Mouse (Mus musculus) midbrain, postnatal 0 days (tissue): ENCODE results near the gene Bcl11a. TPM values are rescaled to one million over a fixed set of nuclear protein-coding genes. Genes with fewer than 3 reads are reported as not detected.

ENCODE experiments used
- ATAC-seq: fragments of 200-750 bp; cut with Nextera tagmentation; 2 replicates; pipeline ENCODE4 v1.8.0; 2017; ENCODE audit warnings: moderate number of reproducible peaks, mild to moderate bottlenecking, moderate TSS enrichment, moderate library complexity; ENCODE audit not compliant: low FRiP score
- DNase-seq: peaks from one replicate; pipeline ENCODE4 v3.0.0-alpha.2; 2015; ENCODE audit warnings: low spot score
- H3K27ac ChIP-seq: fragments of 300-500 bp; sonication (generic); 2 replicates; pipeline ENCODE4 v1.5.1; 2014; ENCODE audit warnings: low read depth, mild to moderate bottlenecking, low read length, mixed read lengths
- H3K27me3 ChIP-seq: fragments of 300-500 bp; sonication (generic); 2 replicates; pipeline ENCODE4 v1.6.1; 2014; ENCODE audit warnings: low read length, control low read depth, mixed read lengths; ENCODE audit not compliant: insufficient read depth
- H3K36me3 ChIP-seq: fragments of 300-500 bp; sonication (generic); 2 replicates; pipeline ENCODE4 v1.6.1; 2014; ENCODE audit warnings: low read length, control low read depth, mixed read lengths; ENCODE audit not compliant: insufficient read depth
- H3K4me1 ChIP-seq: fragments of 300-500 bp; sonication (generic); 2 replicates; pipeline ENCODE4 v1.6.1; 2014; ENCODE audit warnings: mild to moderate bottlenecking, control low read depth, antibody characterized with exemption, low read length, mixed read lengths; ENCODE audit not compliant: insufficient read depth
- H3K4me2 ChIP-seq: fragments of 300-500 bp; sonication (generic); 2 replicates; pipeline ENCODE4 v1.6.1; 2014; ENCODE audit warnings: low read depth, mild to moderate bottlenecking, low read length, mixed read lengths; ENCODE audit not compliant: poor library complexity, severe bottlenecking
- H3K4me3 ChIP-seq: fragments of 300-500 bp; sonication (generic); 2 replicates; pipeline ENCODE4 v1.5.1; 2014; ENCODE audit warnings: low read depth, mild to moderate bottlenecking, low read length, moderate library complexity
- H3K9ac ChIP-seq: fragments of 300-500 bp; sonication (generic); replicated peaks from 2 replicates; pipeline ENCODE4 v1.6.1; 2014; ENCODE audit warnings: mild to moderate bottlenecking, low read length, moderate library complexity, mixed read lengths; ENCODE audit not compliant: poor library complexity, severe bottlenecking
- H3K9me3 ChIP-seq: fragments of 300-500 bp; sonication (generic); 2 replicates; pipeline ENCODE4 v1.6.1; 2016; ENCODE audit warnings: low read length, control low read depth
- CTCF ChIP-seq: IDR thresholded peaks from 2 replicates; pipeline ENCODE4 v1.5.1; 2016; ENCODE audit warnings: antibody characterized with exemption, mild to moderate bottlenecking
- WGBS: fragments of 180-500 bp; shearing (Covaris S2); extraction: QIAGEN DNeasy Blood & Tissue Kit; methylation state at CpG from one replicate; pipeline ENCODE4 v1.1.7; 2014; 5-methylcytosine and 5-hydroxymethylcytosine counted together
- polyA plus RNA-seq: library from polyadenylated mRNA; unstranded; fragments of >200 nt; fragmentation: Nextera tagmentation; extraction: Ambion mirVana; gene quantifications from 2 replicates; pipeline ENCODE4 v1.2.1, GENCODE M21; 2015
- total RNA-seq: library from RNA; depleted of rRNA; stranded (reverse); fragments of >200 nt; gene quantifications from 2 replicates; pipeline ENCODE4 v1.2.3, GENCODE M21; 2014

The Bcl11a gene
- total and polyA plus RNA-seq, 2 experiments from 2014 or later: 44.6 to 80.9 TPM

DNA sequence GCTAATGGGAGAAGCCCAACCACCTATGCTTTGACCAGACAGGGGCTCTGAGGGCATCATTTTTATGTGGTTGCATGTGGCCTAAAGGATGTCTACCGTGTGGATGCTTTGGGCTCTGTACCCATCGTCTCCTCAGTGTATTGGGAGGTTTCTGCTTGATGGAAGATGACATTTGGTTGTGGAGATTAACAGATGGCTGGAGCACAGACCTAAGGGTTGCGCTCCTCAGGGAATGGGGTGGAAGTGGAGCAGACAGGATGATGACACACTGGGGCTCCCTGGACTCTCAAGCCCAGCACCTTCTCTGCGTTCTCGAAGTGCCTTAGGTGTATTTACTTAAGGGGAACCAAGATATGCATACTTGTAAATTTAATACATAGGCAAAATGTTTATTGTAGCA lies 56.1 kb downstream of the Bcl11a start:
- ATAC-seq: no peak
- no peaks in the 10 kb centered on the region for H3K4me1 ChIP-seq
- no peaks in the 10 kb centered on the region for H3K36me3 ChIP-seq
- no peak for DNase-seq
- H3K9me3 ChIP-seq: no peaks in the 10 kb centered on the region
- no peak overlapping the region for H3K9ac ChIP-seq
- no peak overlapping the region for H3K4me3 ChIP-seq
- H3K27ac ChIP-seq: no peak overlapping the region
- TF ChIP-seq CTCF: no peak
- 63% methylated on average over 5 of the region's 5 CpGs for WGBS
- H3K27me3 ChIP-seq: no peaks in the 10 kb centered on the region
- no peak overlapping the region for H3K4me2 ChIP-seq

DNA sequence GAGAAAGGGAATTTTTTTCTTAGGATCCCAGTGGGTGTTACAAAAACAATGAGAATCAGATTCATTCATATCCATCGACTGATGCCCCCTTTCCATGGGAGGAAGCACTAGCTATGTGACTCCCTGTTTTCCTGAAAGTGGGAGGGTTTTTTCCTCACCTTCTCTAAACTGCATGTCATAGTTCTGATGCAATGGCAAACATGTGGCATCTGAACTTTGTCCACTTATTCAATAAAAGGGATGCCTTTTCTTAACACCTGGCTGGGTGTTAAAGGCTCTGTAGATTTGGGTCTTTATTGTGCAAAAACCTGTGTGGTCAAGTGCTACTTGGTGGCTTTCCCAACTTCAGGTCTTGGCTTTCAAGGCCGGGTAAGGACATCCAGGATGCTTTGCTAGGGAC lies 57.4 kb downstream of the Bcl11a start:
- Histone ChIP-seq H3K9ac (no peak overlapping the region), H3K27ac (no peak overlapping the region), H3K4me2 (no peak overlapping the region), H3K4me3 (no peak overlapping the region), H3K4me1 (no peaks in the 10 kb centered on the region), H3K9me3 (no peaks in the 10 kb centered on the region), H3K27me3 (no peaks in the 10 kb centered on the region), H3K36me3 (no peaks in the 10 kb centered on the region)
- WGBS: 82% methylated on average over 2 of the region's 2 CpGs
- no peak for TF ChIP-seq CTCF
- DNase-seq (no peak), ATAC-seq (no peak)

DNA sequence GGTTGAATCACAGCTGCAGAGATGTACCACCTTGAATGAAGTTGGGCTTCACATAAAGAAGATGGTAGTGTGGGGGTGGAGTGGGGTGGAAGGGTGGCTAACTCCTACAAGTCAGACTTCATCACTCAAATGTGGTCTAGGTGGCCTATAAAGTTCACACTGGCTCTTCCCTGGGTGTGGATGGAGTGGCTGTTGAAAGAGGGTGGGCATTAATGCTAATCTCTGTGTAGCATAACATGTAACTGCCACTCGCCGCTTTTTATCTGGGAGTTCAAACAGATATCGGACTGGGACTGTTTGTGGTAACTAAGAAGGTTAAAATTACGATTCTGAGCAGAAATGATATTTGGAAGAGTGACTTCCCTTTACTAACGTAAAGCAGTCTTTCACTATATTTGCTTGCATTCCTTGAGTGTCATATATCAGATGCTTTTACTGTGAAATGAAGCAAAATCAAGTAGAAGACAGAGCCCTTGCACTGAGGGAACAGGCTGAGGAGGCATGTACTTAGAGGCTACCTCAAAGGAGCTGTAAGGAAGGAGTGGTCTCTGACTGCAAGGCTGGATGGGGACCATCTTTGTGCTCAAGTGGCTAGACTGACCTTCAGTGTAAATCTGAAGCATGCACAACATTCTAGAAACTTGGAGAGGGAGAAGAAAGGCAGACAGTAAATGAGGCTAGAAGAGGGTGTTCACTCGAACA lies 58.4 kb downstream of the Bcl11a start:
- DNase-seq (no peak), ATAC-seq (no peak)
- Histone ChIP-seq H3K9ac (no peak overlapping the region), H3K4me2 (no peak overlapping the region), H3K36me3 (no peaks in the 10 kb centered on the region), H3K4me1 (no peaks in the 10 kb centered on the region), H3K9me3 (no peaks in the 10 kb centered on the region), H3K27me3 (no peaks in the 10 kb centered on the region), H3K27ac (no peak overlapping the region), H3K4me3 (no peak overlapping the region)
- TF ChIP-seq CTCF: no peak
- WGBS: 85% methylated on average over 6 of the region's 6 CpGs

DNA sequence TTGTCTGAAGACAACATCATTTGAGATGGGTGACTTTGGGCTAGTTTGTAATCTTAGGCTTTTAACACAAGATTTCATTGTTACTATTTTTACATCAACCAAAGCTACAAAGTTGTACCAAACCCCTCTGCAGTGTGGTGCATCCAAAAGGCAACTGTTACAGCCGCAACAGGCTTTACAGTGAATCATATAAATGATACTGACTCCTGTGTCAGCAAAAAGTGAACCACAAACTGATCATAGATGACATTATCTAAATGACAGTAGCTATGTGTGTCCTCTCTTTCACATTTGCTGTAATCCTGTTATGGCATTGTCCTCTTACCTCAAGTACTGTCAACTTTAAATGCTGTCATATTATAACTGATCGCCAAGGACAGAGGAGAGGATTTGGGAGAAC lies 60.0 kb downstream of the Bcl11a start:
- 81% methylated on average over 2 of the region's 2 CpGs for WGBS
- Histone ChIP-seq H3K36me3 (no peaks in the 10 kb centered on the region), H3K9me3 (no peaks in the 10 kb centered on the region), H3K4me2 (no peak overlapping the region), H3K4me3 (no peak overlapping the region), H3K27ac (no peak overlapping the region), H3K27me3 (no peaks in the 10 kb centered on the region), H3K4me1 (no peaks in the 10 kb centered on the region), H3K9ac (no peak overlapping the region)
- TF ChIP-seq CTCF: no peak
- ATAC-seq (no peak), DNase-seq (no peak)

DNA sequence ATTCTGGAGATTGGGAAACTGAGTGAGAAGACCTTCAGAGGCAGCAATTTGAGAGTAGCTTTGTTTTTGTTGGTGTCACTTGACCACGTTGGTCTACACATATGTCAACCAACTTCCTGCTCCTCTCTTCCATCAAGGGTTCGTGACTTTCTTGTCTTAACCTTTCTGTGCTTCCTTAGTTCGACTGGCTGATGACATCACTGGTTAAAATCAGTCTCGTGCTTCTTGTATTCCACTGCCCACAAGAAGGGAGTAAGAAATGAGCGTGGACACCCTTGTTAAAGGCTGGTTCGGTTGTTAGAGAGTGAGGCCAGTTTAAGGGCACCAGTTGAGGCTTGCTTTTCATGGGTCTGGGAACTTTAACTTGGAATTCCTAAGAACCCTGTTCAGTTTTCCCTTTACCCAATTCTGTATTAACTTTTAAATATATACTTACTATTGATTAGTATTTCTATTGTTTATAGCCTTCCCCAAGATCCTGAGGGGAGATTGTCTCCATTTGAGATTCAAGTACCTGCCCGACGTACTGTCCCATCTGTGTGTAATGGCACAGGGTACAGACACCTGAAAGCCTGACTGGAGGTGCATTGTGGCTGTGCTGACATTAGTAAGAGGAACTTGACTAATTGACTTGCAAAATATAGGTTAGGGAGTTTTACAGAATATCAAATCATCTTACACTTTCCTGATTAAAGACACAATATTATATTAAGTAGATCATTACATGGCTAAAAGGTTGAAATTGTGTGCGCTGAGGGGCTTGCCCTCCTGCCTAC lies 60.9 kb downstream of the Bcl11a start:
- no peak for ATAC-seq
- Histone ChIP-seq H3K27ac (no peak overlapping the region), H3K4me1 (no peaks in the 10 kb centered on the region), H3K4me2 (no peak overlapping the region), H3K36me3 (no peaks in the 10 kb centered on the region), H3K4me3 (no peak overlapping the region), H3K9ac (no peak overlapping the region), H3K27me3 (no peaks in the 10 kb centered on the region), H3K9me3 (no peaks in the 10 kb centered on the region)
- no peak for TF ChIP-seq CTCF
- no peak for DNase-seq
- WGBS: 86% methylated on average over 9 of the region's 9 CpGs

DNA sequence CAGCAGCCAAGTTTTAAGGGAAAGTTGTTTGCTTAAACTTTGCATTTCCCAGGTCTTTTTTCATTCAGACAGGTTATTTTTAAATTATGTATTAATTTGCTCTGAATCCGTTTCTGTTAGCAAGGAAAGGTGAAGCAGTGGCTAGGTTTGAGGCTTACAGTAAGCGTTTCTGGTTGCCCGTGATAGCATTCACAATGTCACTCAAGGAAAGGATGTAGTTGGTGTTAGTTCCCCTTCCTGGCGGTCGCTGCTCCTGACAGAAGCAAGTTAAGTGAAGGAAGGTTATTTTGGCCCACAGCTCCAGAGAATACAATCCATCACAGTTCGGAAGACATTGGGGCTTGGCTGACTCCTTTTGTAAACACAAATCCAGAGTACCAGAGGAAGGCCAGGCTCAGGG lies 61.6 kb downstream of the Bcl11a start:
- WGBS: 84% methylated on average over 6 of the region's 6 CpGs
- no peaks in the 10 kb centered on the region for H3K36me3 ChIP-seq
- no peak overlapping the region for H3K4me3 ChIP-seq
- no peaks in the 10 kb centered on the region for H3K4me1 ChIP-seq
- no peak for DNase-seq
- no peaks in the 10 kb centered on the region for H3K27me3 ChIP-seq
- TF ChIP-seq CTCF: no peak
- H3K27ac ChIP-seq: no peak overlapping the region
- H3K4me2 ChIP-seq: no peak overlapping the region
- H3K9me3 ChIP-seq: no peaks in the 10 kb centered on the region
- ATAC-seq: no peak
- H3K9ac ChIP-seq: no peak overlapping the region
